Mouse (Mus musculus) stomach, embryonic 14.5 days (tissue): ENCODE data around the gene P4hb. TPM values are rescaled to one million over a fixed set of nuclear protein-coding genes. Genes with fewer than 3 reads are reported as not detected.

ENCODE experiments used
- ATAC-seq: fragments of 200-750 bp; cut with Nextera tagmentation; 2 replicates; pipeline ENCODE4 v1.8.0; 2017; ENCODE audit warnings: low read depth, moderate TSS enrichment; ENCODE audit not compliant: insufficient number of reproducible peaks, insufficient read depth, low FRiP score
- H3K27ac ChIP-seq: fragments of 300-500 bp; sonication (generic); 2 replicates; pipeline ENCODE4 v1.5.1; 2014; ENCODE audit warnings: mild to moderate bottlenecking, low read length, moderate library complexity, mixed read lengths
- H3K27me3 ChIP-seq: fragments of 300-500 bp; sonication (generic); 2 replicates; pipeline ENCODE4 v1.6.1; 2014; ENCODE audit warnings: low read length, control low read depth, mixed read lengths; ENCODE audit not compliant: control insufficient read depth, insufficient read depth
- H3K36me3 ChIP-seq: fragments of 300-500 bp; sonication (generic); 2 replicates; pipeline ENCODE4 v1.6.1; 2014; ENCODE audit warnings: mild to moderate bottlenecking, control low read depth, low read length, moderate library complexity, mixed read lengths; ENCODE audit not compliant: control insufficient read depth, insufficient read depth
- H3K4me1 ChIP-seq: fragments of 300-500 bp; sonication (generic); 2 replicates; pipeline ENCODE4 v1.6.1; 2014; ENCODE audit warnings: low read length, control low read depth, mixed read lengths; ENCODE audit not compliant: control insufficient read depth, insufficient read depth
- H3K4me2 ChIP-seq: fragments of 300-500 bp; sonication (generic); replicated peaks from 2 replicates; pipeline ENCODE4 v1.6.1; 2014; ENCODE audit warnings: low read depth, low read length, control low read depth
- H3K4me3 ChIP-seq: fragments of 300-500 bp; sonication (generic); 2 replicates; pipeline ENCODE4 v1.5.1; 2014; ENCODE audit warnings: low read depth, low read length, control low read depth
- H3K9ac ChIP-seq: fragments of 300-500 bp; sonication (generic); replicated peaks from 2 replicates; pipeline ENCODE4 v1.6.1; 2014; ENCODE audit warnings: low read depth, mild to moderate bottlenecking, control low read depth, low read length, moderate library complexity, mixed read lengths
- H3K9me3 ChIP-seq: fragments of 300-500 bp; sonication (generic); 2 replicates; pipeline ENCODE4 v1.6.1; 2016; ENCODE audit warnings: low read depth, low read length, control low read depth; ENCODE audit not compliant: control insufficient read depth
- WGBS: fragments of 180-500 bp; shearing (Covaris S2); extraction: QIAGEN DNeasy Blood & Tissue Kit; methylation state at CpG from one replicate; pipeline ENCODE4 v1.1.7; 2014; 5-methylcytosine and 5-hydroxymethylcytosine counted together
- polyA plus RNA-seq: library from polyadenylated mRNA; unstranded; fragments of >200 nt; fragmentation: Nextera tagmentation; extraction: Ambion mirVana; gene quantifications from 2 replicates; pipeline ENCODE4 v1.2.1, GENCODE M21; 2014

P4hb gene
- polyA plus RNA-seq, 1 experiment from 2014 or later: 768 TPM

- H3K4me1 ChIP-seq: peaks cover 10% of the 10 kb centered on the region; the same call in 1 of the 2 replicates
- no peaks in the 10 kb centered on the region for H3K9me3 ChIP-seq
- H3K27ac ChIP-seq: no peak overlapping the region
- H3K9ac ChIP-seq: no peak overlapping the region
- no peaks in the 10 kb centered on the region for H3K36me3 ChIP-seq
- no peak for ATAC-seq
- 24% methylated on average over 9 of the region's 9 CpGs for WGBS
- peaks cover 27% of the 10 kb centered on the region for H3K27me3 ChIP-seq
- no peak overlapping the region for H3K4me3 ChIP-seq
- no peak overlapping the region for H3K4me2 ChIP-seq
These were observed 41.4 kb downstream of the P4hb start for GRCm38 (mm10) chr11:120531646-120532045.

- peak within 1 kb of the TSS; percentile 28; the same call in 1 of the 2 replicates for H3K9ac ChIP-seq
- peaks cover 10% of the 10 kb centered on the region; the same call in 1 of the 2 replicates for H3K4me1 ChIP-seq
- no peaks in the 10 kb centered on the region for H3K9me3 ChIP-seq
- peaks cover 27% of the 10 kb centered on the region for H3K27me3 ChIP-seq
- H3K4me3 ChIP-seq: peak within 1 kb of the TSS; percentile 41
- ATAC-seq: peak; percentile 40; the same call in 1 of the 2 replicates
- no peaks in the 10 kb centered on the region for H3K36me3 ChIP-seq
- H3K27ac ChIP-seq: no peak within 1 kb of the TSS
- peak within 1 kb of the TSS; percentile 72 for H3K4me2 ChIP-seq
- 11% methylated on average over 55 of the region's 62 CpGs for WGBS
These were observed 42.7 kb downstream of the P4hb start, which contains the start of gene Gcgr for GRCm38 (mm10) chr11:120530085-120530964. Gcgr (plus strand) TSS chr11:120530699.

GRCm38 (mm10) chr11:120528903-120529302, 44.1 kb downstream of the P4hb start:
- Histone ChIP-seq H3K4me3 (no peak overlapping the region), H3K9ac (no peak overlapping the region), H3K4me1 (peaks cover 10% of the 10 kb centered on the region; the same call in 1 of the 2 replicates), H3K4me2 (no peak overlapping the region), H3K27me3 (peaks cover 27% of the 10 kb centered on the region), H3K9me3 (no peaks in the 10 kb centered on the region), H3K36me3 (no peaks in the 10 kb centered on the region), H3K27ac (no peak overlapping the region)
- ATAC-seq: no peak
- 60% methylated on average over 4 of the region's 4 CpGs for WGBS

GRCm38 (mm10) chr11:120527690-120528354, 45.2 kb downstream of the P4hb start:
- H3K27ac ChIP-seq: no peak overlapping the region
- no peak overlapping the region for H3K4me2 ChIP-seq
- WGBS: 58% methylated on average over 9 of the region's 9 CpGs
- H3K27me3 ChIP-seq: peaks cover 27% of the 10 kb centered on the region
- no peak overlapping the region for H3K4me3 ChIP-seq
- no peak for ATAC-seq
- no peak overlapping the region for H3K9ac ChIP-seq
- H3K4me1 ChIP-seq: peaks cover 10% of the 10 kb centered on the region; the same call in 1 of the 2 replicates
- H3K36me3 ChIP-seq: no peaks in the 10 kb centered on the region
- H3K9me3 ChIP-seq: no peaks in the 10 kb centered on the region

- Histone ChIP-seq H3K36me3 (no peaks in the 10 kb centered on the region), H3K9me3 (no peaks in the 10 kb centered on the region), H3K27ac (no peak overlapping the region), H3K4me2 (no peak overlapping the region), H3K4me1 (peaks cover 12% of the 10 kb centered on the region; the same call in 1 of the 2 replicates), H3K9ac (no peak overlapping the region), H3K27me3 (peaks cover 17% of the 10 kb centered on the region), H3K4me3 (no peak overlapping the region)
- no peak for ATAC-seq
- WGBS: 77% methylated on average over 2 of the region's 2 CpGs
These were observed 47.1 kb downstream of the P4hb start for GRCm38 (mm10) chr11:120525959-120526358.

- WGBS: 83% methylated on average over 8 of the region's 8 CpGs
- no peak overlapping the region for H3K27ac ChIP-seq
- no peak overlapping the region for H3K4me3 ChIP-seq
- no peaks in the 10 kb centered on the region for H3K36me3 ChIP-seq
- no peak overlapping the region for H3K4me2 ChIP-seq
- H3K9ac ChIP-seq: no peak overlapping the region
- H3K9me3 ChIP-seq: no peaks in the 10 kb centered on the region
- no peaks in the 10 kb centered on the region for H3K27me3 ChIP-seq
- no peak for ATAC-seq
- 0 out of 2 replicates have a peak, but pooled peaks cover 11% of the 10 kb centered on the region for H3K4me1 ChIP-seq
These were observed 50.5 kb downstream of the P4hb start for GRCm38 (mm10) chr11:120522581-120522980.

- H3K36me3 ChIP-seq: no peaks in the 10 kb centered on the region
- 67% methylated on average over 5 of the region's 5 CpGs for WGBS
- no peak overlapping the region for H3K4me3 ChIP-seq
- no peak overlapping the region for H3K9ac ChIP-seq
- peak overlapping the region; percentile 33; the same call in 1 of the 2 replicates for H3K27ac ChIP-seq
- H3K4me2 ChIP-seq: no peak overlapping the region
- H3K9me3 ChIP-seq: no peaks in the 10 kb centered on the region
- ATAC-seq: no peak; the same call in 1 of the 2 replicates
- H3K4me1 ChIP-seq: 0 out of 2 replicates have a peak, but pooled peaks cover 11% of the 10 kb centered on the region
- no peaks in the 10 kb centered on the region for H3K27me3 ChIP-seq
These were observed 52.0 kb downstream of the P4hb start for GRCm38 (mm10) chr11:120520967-120521540.

GRCm38 (mm10) chr11:120520498-120520897, 52.6 kb downstream of the P4hb start:
- Histone ChIP-seq H3K27me3 (no peaks in the 10 kb centered on the region), H3K9ac (no peak overlapping the region), H3K27ac (no peak overlapping the region), H3K4me1 (0 out of 2 replicates have a peak, but pooled peaks cover 11% of the 10 kb centered on the region), H3K4me3 (no peak overlapping the region), H3K36me3 (no peaks in the 10 kb centered on the region), H3K4me2 (no peak overlapping the region), H3K9me3 (no peaks in the 10 kb centered on the region)
- WGBS: 69% methylated on average over 9 of the region's 9 CpGs
- ATAC-seq: no peak
